Mouse (Mus musculus) limb, embryonic 15.5 days (tissue): Measurements from ENCODE around the gene Sptbn1. TPM values are rescaled to one million over a fixed set of nuclear protein-coding genes. Genes with fewer than 3 reads are reported as not detected.

Experiments used
- ATAC-seq: fragments of 200-750 bp; cut with Nextera tagmentation; 2 replicates; pipeline ENCODE4 v1.8.0; 2017; ENCODE audit warnings: low read depth, moderate TSS enrichment; ENCODE audit not compliant: insufficient number of reproducible peaks, low FRiP score, low TSS enrichment
- H3K27ac ChIP-seq: fragments of 300-500 bp; sonication (generic); 2 replicates; pipeline ENCODE4 v1.5.1; 2015; ENCODE audit warnings: moderate library complexity, mild to moderate bottlenecking, inconsistent platforms
- H3K27me3 ChIP-seq: fragments of 300-500 bp; sonication (generic); 2 replicates; pipeline ENCODE4 v1.6.1; 2015; ENCODE audit warnings: inconsistent platforms
- H3K36me3 ChIP-seq: fragments of 300-500 bp; sonication (generic); 2 replicates; pipeline ENCODE4 v1.6.1; 2015; ENCODE audit warnings: inconsistent platforms
- H3K4me1 ChIP-seq: fragments of 300-500 bp; sonication (generic); 2 replicates; pipeline ENCODE4 v1.6.1; 2015; ENCODE audit warnings: inconsistent platforms
- H3K4me2 ChIP-seq: fragments of 300-500 bp; sonication (generic); 2 replicates; pipeline ENCODE4 v1.6.1; 2015; ENCODE audit warnings: mild to moderate bottlenecking, inconsistent platforms
- H3K4me3 ChIP-seq: fragments of 300-500 bp; sonication (generic); 2 replicates; pipeline ENCODE4 v1.5.1; 2015; ENCODE audit warnings: mild to moderate bottlenecking, inconsistent platforms
- H3K9ac ChIP-seq: fragments of 300-500 bp; sonication (generic); 2 replicates; pipeline ENCODE4 v1.6.1; 2015; ENCODE audit warnings: inconsistent platforms
- H3K9me3 ChIP-seq: fragments of 300-500 bp; sonication (generic); 2 replicates; pipeline ENCODE4 v1.6.1; 2016; ENCODE audit warnings: inconsistent platforms
- WGBS: fragments of 180-500 bp; shearing (Covaris S2); methylation state at CpG from one replicate; pipeline ENCODE4 v1.1.7; 2015; 5-methylcytosine and 5-hydroxymethylcytosine counted together
- polyA plus RNA-seq: library from polyadenylated mRNA; unstranded; fragments of >200 nt; fragmentation: Nextera tagmentation; extraction: Ambion mirVana; gene quantifications from 2 replicates; pipeline ENCODE4 v1.2.1, GENCODE M21; 2015

The Sptbn1 gene
- polyA plus RNA-seq, 1 experiment from 2014 or later = 110 TPM

DNA sequence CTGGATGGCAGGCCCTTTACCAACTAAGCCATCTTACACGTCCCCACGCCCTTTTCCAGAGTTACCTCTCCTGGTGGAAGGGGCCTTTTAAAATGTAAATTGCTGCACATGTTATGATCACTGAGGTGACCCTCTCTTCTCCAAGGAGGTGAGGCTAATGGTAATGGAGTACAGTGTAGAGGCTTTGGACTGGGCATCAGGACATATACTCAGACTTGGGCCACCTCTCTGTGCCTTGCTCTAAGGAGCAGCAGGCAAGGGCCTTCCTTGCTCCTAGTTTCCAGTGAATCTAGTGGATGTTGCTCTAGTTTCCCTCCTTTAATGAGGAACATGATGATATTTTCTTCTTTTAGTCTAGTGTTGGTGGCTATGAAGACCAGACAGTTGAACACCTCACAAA is 166.8 kb downstream of the Sptbn1 start:
- H3K27ac ChIP-seq = no peak overlapping the region
- no peaks in the 10 kb centered on the region for H3K9me3 ChIP-seq
- H3K4me2 ChIP-seq = no peak overlapping the region
- 94% methylated on average over 2 of the region's 2 CpGs for WGBS
- no peak for ATAC-seq
- H3K9ac ChIP-seq = no peak overlapping the region
- no peak overlapping the region for H3K4me3 ChIP-seq
- H3K36me3 ChIP-seq = peaks cover 87% of the 10 kb centered on the region
- H3K4me1 ChIP-seq = no peaks in the 10 kb centered on the region
- no peaks in the 10 kb centered on the region for H3K27me3 ChIP-seq

DNA sequence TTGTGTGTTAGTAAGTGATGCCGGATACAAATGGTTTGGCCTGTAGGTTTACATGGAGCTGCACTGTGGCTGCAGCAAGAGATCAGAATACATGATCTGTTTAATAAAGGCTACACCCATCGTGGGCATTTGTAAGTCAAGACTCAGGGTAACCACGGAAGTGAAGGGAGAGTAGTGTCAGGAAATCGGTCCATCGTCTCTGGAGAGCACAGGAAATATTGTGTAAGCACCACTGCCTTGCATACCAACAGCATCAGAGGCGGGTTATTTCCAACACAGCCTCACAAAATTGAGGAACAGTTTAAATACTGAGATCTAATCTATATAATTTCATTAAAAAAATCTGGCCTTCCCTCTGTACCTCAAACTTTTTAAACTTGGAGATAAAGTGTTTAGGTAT is 168.1 kb downstream of the Sptbn1 start:
- no peak for ATAC-seq
- no peak overlapping the region for H3K4me3 ChIP-seq
- peaks cover 74% of the 10 kb centered on the region for H3K36me3 ChIP-seq
- no peaks in the 10 kb centered on the region for H3K27me3 ChIP-seq
- no peak overlapping the region for H3K4me2 ChIP-seq
- no peaks in the 10 kb centered on the region for H3K4me1 ChIP-seq
- H3K9ac ChIP-seq = no peak overlapping the region
- 91% methylated on average over 6 of the region's 6 CpGs for WGBS
- no peaks in the 10 kb centered on the region for H3K9me3 ChIP-seq
- H3K27ac ChIP-seq = no peak overlapping the region

DNA sequence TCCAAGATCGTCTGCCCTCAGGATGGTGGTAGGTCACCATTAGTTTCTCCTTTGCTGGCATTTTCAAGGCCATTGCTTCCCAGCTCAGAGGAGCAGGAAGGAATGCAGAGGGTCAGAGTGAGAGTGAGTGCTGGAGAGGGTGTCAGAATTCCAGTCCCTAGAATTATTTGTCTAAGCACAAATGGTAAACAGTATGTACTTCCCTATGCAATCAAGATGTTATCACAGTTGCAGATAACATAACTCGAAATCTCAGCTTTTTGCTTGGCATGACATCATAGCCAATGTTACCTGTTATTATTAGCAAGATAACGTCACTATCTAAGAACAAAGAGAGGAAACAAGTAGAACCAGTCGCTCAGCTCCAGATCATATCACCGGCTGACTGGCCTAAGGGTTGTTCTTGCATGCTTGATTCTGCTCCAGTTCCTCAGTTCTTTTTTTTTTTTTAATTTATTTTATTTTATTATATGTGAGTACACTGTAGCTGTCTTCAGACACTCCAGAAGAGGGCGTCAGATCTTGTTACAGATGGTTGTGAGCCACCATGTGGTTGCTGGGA is 172.7 kb downstream of the Sptbn1 start:
- H3K9me3 ChIP-seq = no peaks in the 10 kb centered on the region
- ATAC-seq = no peak
- 80% methylated on average over 6 of the region's 6 CpGs for WGBS

DNA sequence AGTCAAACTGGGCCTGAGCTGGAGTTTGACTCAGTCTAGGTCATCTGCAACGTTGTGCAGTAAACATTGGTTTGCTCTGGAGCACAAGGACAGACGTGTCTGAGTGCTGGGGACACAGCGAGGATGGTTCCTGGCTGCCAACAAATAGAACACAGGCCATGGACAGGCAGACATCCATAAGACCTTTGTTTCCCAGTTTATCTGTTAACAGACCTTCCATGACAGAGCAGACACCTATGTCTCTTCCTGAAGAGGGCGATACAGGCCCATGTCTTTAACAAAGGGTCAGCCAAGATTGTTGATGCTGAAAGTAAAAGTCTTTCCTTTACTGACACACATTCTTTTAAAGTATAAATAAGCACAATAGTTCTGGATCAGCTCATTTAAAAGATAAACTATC is 176.1 kb downstream of the Sptbn1 start:
- Histone ChIP-seq H3K9me3 (no peaks in the 10 kb centered on the region), H3K4me3 (no peak overlapping the region), H3K27me3 (no peaks in the 10 kb centered on the region), H3K9ac (no peak overlapping the region), H3K4me2 (no peak overlapping the region), H3K27ac (no peak overlapping the region), H3K36me3 (peaks cover 1% of the 10 kb centered on the region; the same call in 1 of the 2 replicates), H3K4me1 (no peaks in the 10 kb centered on the region)
- 58% methylated on average over 4 of the region's 4 CpGs for WGBS
- no peak for ATAC-seq

More for the DNA sequence above, 172.7 kb downstream of the Sptbn1 start:
- Histone ChIP-seq H3K27ac (no peak overlapping the region), H3K4me2 (no peak overlapping the region), H3K4me3 (no peak overlapping the region), H3K27me3 (no peaks in the 10 kb centered on the region), H3K9ac (no peak overlapping the region), H3K36me3 (peaks cover 30% of the 10 kb centered on the region), H3K4me1 (no peaks in the 10 kb centered on the region)

DNA sequence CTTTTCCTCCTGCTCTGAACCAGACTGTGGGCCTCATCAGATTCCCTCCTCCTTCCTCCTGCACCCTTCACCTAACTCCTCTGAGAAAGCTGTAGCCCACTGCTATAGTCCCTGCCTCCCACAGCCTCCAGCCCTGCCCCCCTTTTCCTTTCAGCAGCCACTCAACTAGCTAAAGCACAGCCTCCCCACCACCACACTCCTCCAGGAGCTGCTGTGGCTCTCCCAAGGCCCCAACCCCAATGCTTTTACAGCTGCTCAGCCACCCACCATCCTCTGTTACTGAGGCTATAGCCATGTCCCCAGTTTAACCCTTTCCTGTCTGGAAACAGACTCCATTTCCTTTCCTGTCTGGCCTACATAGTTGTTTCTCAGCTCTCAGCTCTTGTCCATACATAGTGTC is 182.9 kb downstream of the Sptbn1 start:
- no peak overlapping the region for H3K4me3 ChIP-seq
- no peak overlapping the region for H3K9ac ChIP-seq
- ATAC-seq = no peak
- H3K4me1 ChIP-seq = peaks cover 4% of the 10 kb centered on the region; the same call in 1 of the 2 replicates
- H3K27ac ChIP-seq = no peak overlapping the region
- H3K4me2 ChIP-seq = no peak overlapping the region
- H3K9me3 ChIP-seq = no peaks in the 10 kb centered on the region
- H3K36me3 ChIP-seq = no peaks in the 10 kb centered on the region
- no peaks in the 10 kb centered on the region for H3K27me3 ChIP-seq

DNA sequence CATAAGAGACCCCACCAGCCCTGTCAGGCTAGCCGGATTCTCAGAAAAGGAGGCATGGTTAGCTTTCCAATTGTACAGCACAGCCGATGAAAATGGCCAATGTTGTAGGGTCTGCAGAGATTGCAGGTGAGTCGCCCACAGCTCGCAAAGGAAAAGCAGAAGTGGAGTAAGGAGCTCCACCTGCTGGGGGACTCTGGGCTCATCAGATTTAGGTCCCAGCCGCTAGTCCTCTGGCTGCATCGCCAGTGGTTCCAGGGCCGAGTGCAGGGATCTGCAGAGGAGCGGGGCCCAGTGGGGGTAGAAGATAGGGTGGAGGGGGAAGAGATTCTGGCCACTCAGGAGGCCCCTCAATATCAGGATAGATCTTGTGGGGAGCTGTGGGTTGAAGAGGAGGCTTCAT is 210.7 kb downstream of the Sptbn1 start:
- Histone ChIP-seq H3K4me1 (no peaks in the 10 kb centered on the region), H3K27me3 (no peaks in the 10 kb centered on the region), H3K4me2 (no peak overlapping the region), H3K27ac (no peak overlapping the region), H3K4me3 (no peak overlapping the region), H3K9ac (no peak overlapping the region), H3K36me3 (no peaks in the 10 kb centered on the region), H3K9me3 (no peaks in the 10 kb centered on the region)
- ATAC-seq = no peak
- 44% methylated on average over 8 of the region's 8 CpGs for WGBS

Other genes with a start within 250 kb of the Sptbn1 start
- 0.58 and 0.83 TPM in 2 replicates for gene Eml6, start 242.1 kb downstream of the Sptbn1 start, polyA plus RNA-seq
- gene 4930505A04Rik, start 203.7 kb upstream of the Sptbn1 start, polyA plus RNA-seq = 0.22 and 0.26 TPM in 2 replicates